Mouse (Mus musculus): ENCODE data around the gene Gm28308.

The Gm28308 gene

DNA sequence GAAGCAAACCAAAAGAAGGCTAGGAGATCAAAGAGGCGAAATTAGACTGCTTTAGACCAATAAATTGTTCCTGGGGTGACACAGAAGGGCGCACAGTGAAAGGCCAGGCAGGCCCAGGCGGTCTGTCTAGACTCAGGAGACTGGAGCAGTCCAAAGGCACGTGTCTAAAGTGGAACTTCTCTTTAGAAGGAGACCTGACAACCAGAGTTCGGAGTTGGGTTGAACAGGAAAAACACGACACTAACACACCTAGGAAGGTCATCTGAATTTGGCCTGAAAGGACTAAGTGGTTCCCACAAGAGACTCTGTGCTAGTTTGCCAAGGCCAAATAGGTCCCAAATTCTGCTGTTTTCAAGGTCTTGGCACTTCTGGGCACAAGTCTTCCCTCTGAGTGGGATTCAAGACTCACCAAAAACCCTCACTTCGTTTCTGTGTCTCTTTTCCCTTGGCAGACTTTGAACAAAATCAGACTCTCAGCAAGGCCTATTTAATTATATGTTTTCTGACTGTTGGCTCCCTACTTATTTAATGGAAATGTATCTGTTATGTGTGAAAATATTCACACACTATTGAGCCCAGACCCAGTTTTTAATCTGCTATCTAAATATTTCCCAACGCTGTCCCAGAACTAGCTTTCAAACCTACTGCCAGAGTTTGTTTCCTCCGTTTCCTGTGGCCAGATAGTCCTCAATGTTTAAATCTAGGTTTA, 6.2 kb upstream of the Gm28308 start:
- DNase-seq (ENCODE audit: low spot score) = peak; percentile 36

DNA sequence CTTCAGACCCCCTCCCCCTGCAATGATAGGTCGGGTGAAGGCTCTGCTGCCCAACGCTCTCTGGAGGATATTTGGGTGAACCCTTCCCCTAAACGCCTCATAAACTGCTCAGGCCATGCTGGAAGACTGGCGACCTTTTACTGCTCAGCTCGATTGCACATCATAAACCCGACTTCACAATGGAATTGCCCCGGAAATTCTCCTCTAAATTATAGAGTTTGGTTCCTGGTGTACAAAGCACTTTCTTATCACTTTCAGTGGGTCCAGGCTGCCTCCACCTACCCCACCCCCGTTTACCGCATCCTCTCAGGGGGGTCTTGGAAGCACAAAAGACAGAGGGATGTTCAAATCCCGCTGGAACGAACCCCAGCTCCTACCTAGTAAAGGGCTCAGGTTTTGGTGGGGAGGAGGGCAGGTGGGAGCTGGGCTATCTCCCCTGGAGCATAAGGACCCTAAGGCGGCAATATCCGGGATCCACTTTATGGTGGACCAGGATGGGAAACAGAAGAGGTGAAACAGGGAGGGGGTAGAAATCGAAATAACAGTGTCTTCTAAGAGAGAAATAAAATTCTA, 5.6 kb upstream of the Gm28308 start:
- peak; percentile 42 for DNase-seq (ENCODE audit: low spot score)

DNA sequence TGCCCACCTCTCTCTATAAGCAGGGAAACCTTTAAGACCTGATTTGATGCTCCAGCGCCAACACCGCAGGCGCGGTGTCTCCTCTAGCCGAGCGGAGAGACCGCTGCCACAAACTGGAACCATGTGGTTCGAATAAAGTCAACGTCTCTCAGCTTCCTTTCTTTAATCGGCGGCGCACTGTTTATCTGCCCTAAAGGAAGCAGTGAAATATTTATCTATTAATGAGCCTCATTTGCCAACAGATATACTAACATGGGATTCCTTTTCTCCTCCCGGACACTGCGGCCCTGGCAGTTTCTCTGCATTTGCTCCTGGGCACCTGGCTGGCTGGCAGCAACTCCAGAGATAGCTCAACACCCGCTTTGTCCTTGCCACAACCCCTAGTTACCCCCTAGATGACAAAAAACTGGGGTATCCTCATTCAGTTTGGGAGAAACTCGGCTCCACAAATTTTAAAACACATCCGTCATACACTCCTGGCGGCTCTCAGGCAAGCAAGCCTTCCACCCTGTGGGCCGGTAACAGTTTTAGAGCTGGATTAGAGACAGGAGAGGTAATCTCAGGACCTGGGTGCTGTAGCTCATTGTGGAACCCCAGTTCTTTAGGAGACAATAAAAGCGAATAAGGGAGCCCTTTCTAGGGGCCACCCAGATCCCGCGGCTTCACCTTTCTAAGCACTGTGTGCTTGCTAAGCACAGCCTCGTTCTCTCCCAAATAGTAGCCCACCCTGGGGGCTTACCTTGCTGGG, 4.9 kb upstream of the Gm28308 start:
- DNase-seq (ENCODE audit: low spot score) = no peak

DNA sequence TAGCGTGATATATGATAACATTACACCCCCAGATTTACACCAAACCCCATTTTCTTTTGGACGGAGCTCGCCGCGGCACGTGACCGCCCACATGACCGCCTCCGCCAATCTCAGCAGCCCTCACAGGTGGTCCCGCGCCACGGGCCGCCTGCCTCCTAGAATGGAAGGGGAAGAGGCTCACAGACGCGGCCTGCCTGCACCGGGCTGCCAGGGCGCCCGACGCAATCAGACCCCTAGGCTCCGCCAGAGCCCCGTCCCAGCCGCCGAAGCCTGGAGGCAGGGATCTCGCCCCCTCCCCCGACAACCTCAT, 4.3 kb upstream of the Gm28308 start:
- no peak for DNase-seq (ENCODE audit: low spot score)

DNA sequence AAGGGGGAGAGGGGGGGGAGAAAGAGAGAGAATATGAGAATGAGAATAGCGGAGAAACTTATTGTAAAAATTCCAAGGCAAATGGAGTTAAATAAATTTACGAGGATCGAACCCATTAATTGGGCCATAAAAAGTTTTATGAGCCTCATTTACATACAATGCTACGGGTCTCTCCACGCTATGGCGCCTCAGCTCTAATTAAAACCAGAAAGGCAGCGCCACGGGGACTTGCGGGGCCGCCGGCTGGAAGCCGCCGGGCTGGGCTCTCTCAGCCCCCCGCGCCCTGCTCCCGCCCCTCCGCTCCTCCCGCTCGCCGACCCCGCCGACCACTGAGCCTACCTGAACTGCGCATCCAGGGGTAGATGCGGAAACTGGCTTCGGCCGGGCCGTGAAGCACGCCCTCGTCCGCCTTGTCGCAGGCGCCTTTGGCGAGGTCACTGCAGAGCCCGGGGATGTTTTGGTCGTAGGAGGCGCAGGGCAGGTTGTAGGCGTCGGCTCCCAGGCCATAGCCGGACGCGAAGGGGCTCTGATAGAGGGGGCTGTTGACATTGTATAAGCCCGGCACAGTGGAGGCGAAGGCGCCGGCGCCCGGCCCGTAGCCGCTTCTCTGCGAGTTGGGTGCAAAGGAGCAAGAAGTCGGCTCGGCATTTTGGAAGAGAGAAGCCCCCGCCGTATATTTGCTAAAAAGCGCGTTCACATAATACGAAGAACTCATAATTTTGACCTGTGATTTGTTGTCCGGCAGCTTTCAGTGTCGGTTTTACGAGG, 3.7 kb upstream of the Gm28308 start:
- no peak for DNase-seq (ENCODE audit: low spot score)

DNA sequence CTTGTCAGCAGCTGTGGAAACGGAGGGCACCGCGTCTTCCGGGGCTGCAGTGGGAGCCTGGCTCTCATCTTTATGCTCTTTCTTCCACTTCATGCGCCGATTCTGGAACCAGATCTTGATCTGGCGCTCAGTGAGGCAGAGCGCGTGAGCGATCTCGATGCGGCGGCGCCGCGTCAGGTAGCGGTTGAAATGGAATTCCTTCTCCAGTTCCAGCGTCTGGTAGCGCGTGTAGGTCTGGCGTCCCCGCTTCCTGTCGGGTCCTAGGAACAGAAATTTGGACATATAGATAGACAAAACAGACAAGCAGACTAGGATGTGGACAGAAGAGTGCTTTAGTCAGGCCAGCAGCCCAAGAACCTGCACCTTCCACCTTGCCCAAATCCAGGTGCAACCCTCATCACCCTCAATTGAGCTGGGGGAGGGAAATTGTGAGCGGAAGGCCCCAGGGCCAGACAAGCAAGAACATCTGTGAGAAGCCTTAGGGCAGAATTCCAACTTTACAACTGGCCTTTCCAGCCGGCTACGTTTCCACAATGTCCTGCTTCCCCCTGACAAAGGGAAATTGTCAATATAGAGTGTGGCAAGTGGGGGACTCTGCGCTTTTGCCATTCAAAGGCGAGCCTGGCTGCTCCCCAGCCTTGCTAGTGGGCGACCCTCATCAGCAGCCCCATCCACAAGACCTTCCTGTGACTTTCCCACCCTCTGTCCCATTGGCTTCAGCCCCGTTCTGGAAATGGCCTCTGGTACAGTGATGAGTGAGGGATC, 2.8 kb upstream of the Gm28308 start:
- no peak for DNase-seq (ENCODE audit: low spot score)

DNA sequence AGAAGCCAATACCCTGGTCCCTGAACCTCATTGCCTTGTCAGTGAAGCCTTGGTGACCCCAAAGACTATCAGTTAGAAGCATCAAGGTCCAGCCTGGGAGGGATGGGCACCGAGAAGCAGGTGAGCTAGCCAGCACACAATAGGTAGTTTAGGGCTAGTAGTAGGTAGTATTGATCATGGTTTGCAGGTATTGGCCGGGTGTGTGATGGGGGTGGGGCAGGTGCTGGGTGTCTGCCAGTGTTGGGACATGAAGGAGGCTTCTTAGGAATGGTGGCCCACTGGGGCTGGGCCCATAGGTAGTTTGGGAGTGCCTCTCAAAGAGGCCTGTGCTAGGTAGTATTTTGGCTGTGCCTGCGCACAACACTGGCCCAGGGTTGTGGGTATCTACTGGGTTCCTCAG, 1.9 kb upstream of the Gm28308 start:
- DNase-seq (ENCODE audit: low spot score) = no peak

DNA sequence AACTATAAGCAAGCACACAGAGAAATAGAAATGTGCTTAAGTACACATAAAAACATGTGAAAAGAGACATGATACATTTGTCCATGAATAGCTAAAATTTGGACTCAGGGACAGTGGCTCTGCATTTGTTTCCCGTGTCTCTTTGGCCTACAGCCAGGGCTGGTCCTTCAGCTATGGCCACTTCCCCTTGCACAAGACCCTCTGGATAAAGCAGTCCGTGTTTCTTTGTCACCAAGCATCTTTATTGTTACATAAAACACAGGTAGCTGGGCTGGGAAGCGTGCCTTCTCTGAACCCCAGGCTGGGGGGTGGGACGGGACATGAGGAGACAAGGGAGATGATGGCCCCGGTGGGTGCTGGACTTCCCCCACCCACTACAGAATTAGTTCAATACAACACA, 1.1 kb upstream of the Gm28308 start:
- DNase-seq (ENCODE audit: low spot score) = no peak

DNA sequence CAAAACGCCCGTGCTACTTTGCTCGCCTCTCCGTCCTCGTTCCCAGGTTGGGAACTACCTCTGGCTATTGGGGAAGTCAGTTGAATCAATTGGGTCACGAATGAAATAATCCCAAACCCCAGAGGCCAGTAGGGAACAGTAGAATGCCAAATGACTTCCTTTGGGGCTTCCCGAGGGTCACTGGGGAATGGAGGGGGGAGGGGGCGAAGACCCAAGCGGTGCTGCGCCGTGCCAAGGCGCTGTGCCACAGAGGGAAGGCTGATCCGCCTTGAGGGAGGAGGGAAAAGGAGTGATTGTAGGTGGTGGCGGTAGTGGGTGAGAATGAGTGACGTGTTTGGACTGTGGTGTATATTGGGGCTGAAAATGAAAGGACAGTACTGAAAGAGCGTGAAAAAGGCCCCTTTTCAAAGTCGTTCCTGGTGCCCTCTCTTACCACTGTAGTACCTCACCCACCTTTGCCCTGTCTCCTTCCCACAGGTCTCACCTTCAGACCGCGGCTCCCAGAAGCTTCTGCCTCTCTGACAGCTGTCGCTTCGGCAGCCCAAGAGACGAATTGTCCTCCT, 502 bp downstream of the Gm28308 start:
- DNase-seq (ENCODE audit: low spot score) = no peak

DNA sequence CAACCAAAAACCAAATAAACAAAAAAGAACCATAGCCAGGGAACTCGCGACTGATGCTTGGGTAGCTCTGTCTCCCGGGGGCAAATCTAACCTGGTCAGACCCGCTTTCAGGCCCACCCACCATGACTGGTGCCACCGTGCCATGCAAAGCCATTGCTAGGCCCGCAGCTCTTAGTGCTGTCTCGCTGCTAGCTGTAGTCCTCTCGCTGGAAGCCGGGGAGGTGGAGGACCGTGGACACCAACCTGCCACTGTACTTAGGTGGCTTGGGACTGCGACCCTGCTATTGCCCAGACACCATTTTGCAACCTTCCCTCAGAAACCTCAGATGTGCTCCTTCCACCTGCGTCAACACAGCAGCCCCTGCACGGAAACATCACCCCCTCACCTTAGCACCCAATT, 1.2 kb downstream of the Gm28308 start:
- DNase-seq (ENCODE audit: low spot score) = no peak

DNA sequence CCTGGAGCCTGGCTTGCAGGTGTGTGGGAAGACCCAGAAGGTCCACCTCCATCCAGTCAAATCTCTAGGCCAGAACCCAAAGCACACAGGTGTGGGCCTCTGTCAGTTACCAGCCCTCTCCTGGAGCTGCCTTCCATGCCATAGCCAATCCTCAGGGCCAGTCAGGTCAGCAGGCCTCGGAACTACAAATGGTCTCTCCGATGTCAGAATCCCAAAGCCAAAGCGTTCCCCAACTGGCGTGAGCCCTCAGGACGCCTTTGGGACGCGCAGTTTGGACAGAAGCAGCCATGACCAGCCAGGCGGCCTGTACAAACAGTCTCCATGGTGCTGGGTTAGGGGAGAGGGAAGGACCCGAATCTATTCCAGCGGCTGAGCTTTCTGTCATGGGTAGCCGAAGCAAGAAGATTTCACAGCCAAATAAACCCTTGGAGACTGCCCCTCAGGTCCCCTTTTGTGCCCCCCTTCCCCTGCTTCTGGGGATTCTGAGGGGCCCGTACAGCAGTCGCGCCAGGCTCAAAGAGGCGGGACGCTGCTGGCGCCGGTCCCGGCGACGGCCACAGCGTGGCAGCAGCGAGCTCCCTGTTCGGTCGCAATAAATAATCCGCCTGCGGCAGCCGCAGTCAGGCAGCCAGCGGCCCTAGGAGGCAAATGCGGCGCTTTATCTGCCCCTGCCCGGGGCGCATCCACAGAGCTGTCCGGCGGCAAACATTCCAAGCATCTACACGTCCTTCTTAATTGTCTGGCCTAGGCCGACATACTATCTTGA, 1.8 kb downstream of the Gm28308 start:
- DNase-seq (ENCODE audit: low spot score) = peak; percentile 85

DNA sequence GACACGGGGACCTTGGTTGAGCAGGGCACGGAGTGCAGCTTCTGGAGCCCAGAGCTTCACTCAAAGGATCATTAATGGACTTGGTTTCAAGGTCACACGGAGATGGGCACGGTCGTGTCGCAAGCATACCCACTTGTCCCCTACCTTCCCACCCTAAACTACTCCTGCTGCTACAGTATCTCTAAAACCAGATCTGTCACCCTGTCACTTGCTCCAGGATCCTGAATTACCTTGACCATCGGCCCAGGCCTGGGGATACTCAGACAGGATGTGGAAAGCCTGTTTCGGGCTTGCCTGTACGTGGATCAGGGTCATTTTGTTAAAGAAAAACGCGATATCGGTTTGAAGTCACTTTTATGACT, 3.5 kb downstream of the Gm28308 start:
- DNase-seq (ENCODE audit: low spot score) = peak; percentile 26

DNA sequence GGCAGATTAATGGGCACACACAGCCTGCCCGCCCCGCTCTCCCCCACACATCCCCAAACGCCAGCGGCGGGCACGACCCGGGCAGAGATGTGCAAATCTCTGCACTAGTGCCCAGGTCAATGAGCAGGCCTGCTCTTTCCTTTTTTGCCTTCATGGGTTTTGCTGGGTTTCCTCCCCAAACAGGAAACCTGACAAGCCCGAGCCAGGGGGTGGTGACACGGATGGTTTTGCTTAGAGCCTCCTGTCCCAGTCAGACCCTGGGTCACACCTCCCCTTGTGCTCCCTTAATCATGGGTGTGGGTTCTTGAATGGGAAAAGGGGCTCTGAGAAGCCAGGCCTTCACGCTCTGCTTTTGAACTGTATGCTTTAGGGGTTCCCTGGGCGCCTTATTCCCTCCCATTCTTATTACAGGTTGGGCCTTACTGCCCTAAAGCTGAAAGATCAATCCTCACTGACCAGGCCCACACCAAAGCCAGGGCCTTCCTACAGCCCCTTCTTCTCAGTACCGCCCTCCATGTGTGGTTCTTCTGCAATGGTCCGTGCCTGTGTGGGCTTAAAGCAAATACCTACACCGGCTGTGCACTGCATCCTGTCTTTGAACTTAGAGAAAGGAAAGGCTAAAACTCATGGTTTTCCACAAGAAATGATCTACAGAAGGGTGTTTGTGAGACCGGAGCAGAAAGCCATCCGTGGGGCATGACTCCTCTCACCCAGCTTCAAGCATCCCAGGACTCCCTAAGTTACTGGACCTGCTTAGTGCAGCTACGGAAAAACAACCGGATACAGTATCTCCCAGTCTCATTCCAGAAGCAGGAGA, 4.1 kb downstream of the Gm28308 start:
- DNase-seq (ENCODE audit: low spot score) = peak; percentile 31

DNA sequence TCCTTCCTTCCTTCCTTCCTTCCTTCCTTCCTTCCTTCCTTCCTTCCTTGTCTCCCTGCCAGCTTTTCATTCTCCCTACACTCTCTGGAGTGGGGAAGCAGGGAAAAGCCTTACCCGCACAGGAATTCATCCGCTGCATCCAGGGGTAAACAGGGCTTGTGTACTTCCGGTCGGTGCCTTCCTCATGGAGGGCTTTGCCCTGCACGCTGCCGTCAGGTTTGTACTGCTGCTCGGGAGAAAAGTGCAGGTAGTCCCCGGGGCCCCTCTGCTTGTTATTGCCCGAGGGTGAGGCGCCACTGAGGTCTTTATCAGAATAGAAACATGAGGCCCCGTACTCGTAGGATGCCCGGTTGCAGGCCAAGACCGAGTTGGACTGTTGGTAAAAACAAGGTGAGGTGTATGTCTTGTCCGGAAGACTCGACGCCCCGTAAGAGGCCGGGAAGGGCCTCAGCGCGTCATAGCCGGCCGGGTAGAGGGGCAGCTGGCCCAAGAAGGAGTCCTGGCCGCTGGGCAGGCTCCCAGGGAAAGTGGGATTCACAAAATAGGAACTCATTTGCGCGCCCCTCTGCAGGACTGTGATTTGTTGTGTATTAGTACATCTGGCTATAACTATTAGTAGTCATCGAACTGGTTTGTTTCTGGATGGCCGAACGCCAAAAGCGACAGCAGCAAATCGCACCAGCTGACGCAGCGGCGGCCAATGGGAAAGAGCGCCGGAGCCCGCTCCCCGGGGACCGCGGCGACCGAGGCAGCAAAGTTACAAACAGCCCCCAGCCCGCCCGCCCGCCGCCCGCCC, 4.9 kb downstream of the Gm28308 start, which contains the start of gene Hoxa6:
TSS of gene Hoxa6 (minus strand) at position 651 of the 796 bp plus-strand sequence.
- peak; percentile 61 for DNase-seq (ENCODE audit: low spot score)

DNA sequence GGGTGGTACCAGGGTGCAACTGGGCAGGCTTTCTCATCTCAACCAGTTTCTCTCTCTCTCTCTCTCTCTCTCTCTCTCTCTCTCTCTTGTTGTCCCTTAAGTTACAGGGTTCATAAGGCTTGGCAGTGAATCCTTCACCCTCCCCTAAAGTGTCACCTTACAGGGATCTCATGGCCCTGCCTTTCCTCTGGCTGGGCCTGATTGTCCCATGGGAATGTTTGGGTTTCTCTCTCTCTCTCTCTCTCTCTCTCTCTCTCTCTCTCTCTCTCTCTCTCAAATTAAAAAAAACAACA, 5.5 kb downstream of the Gm28308 start:
- DNase-seq (ENCODE audit: low spot score) = peak; percentile 23

DNA sequence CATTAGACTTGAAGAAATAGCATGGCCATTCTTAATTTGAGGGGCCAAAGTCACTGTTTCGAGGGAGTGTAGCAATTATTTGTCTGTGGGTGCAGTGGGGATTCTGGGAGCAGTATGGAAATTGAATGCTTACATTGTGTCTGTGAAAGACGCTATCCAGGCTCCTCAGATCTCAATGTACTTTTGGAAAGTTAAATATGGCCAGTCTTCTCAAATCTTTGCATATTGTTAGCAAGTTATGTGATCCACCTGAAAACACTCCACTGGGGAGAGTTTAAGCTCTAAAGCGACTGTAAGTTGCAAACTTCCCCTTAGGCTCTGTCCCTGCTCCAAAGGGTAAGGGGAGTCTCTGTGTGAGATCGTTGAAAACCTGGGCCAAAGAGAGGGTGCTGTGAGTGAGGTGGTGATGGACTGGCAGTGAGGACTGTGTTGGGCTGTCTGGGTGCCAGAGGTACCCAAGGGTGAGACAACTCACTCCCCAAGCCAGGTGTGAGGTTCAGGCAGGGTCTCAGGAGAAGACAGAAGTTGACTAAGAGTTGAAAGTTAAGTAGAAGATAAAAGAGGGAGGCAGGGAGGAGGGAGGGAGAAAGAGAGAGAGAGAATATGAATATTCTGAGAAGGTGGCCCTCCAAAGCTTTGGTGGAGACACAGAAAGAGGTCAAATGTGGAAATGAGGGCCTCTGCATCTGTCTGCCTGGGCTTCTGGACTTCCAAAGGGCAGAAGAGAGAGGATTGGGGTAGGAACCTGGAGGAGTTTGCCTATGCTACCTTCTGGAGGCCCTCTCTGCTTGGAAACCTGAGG, 6.1 kb downstream of the Gm28308 start:
- DNase-seq (ENCODE audit: low spot score) = peak; percentile 12

DNA sequence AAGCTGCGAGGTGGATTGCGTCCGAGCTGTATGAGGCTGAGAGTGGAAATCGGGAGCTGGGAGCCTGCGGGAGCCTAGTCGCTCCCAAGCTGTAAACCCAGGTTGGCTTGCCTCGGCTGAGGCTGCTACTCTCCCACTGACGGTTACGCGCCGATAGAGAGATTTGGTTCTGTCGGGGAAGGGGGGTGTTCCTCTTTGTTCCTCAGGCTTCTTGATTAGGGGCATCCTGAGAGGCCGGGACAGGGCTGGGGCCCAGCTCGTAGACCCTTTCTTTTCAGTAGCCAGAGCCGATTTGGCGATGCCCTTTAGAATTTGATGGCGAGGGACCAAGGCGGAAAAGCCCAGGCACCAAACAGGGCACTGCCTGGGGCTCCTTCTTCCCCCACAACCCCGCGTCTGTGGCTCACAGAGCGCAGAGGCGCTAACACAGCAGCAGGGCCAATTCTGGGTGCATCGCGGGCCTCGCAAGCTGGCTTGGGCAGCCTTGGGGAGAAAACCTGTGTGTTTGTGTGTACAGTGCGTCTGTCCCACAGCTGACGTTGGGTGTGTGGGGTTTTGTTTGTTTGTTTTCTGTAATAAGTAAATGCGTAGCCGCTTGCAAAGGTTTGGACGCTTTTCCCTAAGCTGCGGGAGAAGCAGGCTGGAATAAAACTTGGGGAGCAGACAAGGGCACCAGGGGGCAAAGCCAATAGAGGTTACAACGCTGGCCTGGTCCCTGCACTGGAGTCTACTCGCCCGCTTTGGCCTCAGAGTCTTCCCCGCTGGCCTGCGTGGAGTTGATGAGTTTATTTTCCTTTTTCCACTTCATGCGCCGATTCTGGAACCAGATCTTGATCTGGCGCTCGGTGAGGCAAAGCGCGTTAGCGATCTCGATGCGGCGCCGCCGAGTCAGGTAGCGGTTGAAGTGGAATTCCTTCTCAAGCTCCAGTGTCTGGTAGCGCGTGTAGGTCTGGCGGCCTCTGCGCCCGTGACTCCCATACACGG, 7.2 kb downstream of the Gm28308 start:
- DNase-seq (ENCODE audit: low spot score) = no peak
